20 mouse cellular contexts compared by ENCODE assay signal in genomic region chr4:105795927-105796326, GRCm38 (mm10). TPM values are rescaled to one million over a fixed set of nuclear protein-coding genes. Genes with fewer than 3 reads are reported as not detected.
A peak's percentile ranks its signal among the peaks of the same experiment; 100 is the strongest.
DNase-seq lines count a peak whose midpoint lies in the region; ATAC-seq and TF ChIP-seq lines count a peak whose summit lies in the region.
"Had no signal": no experiment of that assay in that cellular context is flagged by ENCODE, and none has a peak within 500 bp of the region (broad histone marks: within the 10 kb centered on the region; RNA-seq: fewer than 3 reads in every experiment).

No protein-coding gene starts in this region.

- H3K27ac ChIP-seq in embryonic fibroblast, embryonic 13.5 days (ENCODE audit: insufficient read depth, low read length): no peak overlapping the region
- H3K27ac ChIP-seq in midbrain, embryonic 15.5 days: no peak overlapping the region
- H3K27ac ChIP-seq: midbrain, embryonic 12.5 days had no signal

- peak; percentile 23; the same call in 1 of the 2 replicates for TF ChIP-seq CTCF in embryonic fibroblast, embryonic 13.5 days (IDR thresholded peaks at IDR 0.05; ENCODE audit: borderline replicate concordance, insufficient read depth, low read length)

- peak; percentile 9 to 64 for DNase-seq in adrenal gland, adult (ENCODE audit: inconsistent age in 2 of 2, low spot score in 1 of 2)
- no peak for DNase-seq in adrenal gland, postnatal 4 days (ENCODE audit: low spot score in 2 of 2)
- DNase-seq in kidney, adult 9 months: peak; percentile 21
- no peak for DNase-seq in kidney, adult 11 months
- peak; percentile 22 for DNase-seq in 3T3-L1 (ENCODE audit: low read depth, low spot score)
- DNase-seq in frontal cortex, postnatal 36 days (ENCODE audit: low spot score in 2 of 2): no peak
- DNase-seq: cerebellum, postnatal 14 days; gastrocnemius, postnatal 10 days; spleen, adult 18-20 months; thymus, postnatal 25 days had no signal

- peaks cover 2% of the 10 kb centered on the region; the same call in 1 of the 2 replicates for H3K4me1 ChIP-seq in embryonic fibroblast, embryonic 13.5 days (ENCODE audit: control insufficient read depth, insufficient read depth, low read length)
- H3K4me1 ChIP-seq in midbrain, embryonic 15.5 days: no peaks in the 10 kb centered on the region
- H3K4me1 ChIP-seq: midbrain, embryonic 12.5 days had no signal

- no peak overlapping the region for H3K4me3 ChIP-seq in embryonic fibroblast, embryonic 13.5 days (ENCODE audit: insufficient read depth, low read length)
- no peak overlapping the region for H3K4me3 ChIP-seq in midbrain, embryonic 15.5 days
- H3K4me3 ChIP-seq: erythroblast, embryonic 14.5 days; midbrain, embryonic 12.5 days had no signal

- no peak overlapping the region for H3K4me2 ChIP-seq in midbrain, embryonic 15.5 days
- H3K4me2 ChIP-seq: midbrain, embryonic 12.5 days had no signal

- no peaks in the 10 kb centered on the region for H3K27me3 ChIP-seq in midbrain, embryonic 15.5 days (replicated peaks)
- H3K27me3 ChIP-seq: midbrain, embryonic 12.5 days had no signal

- no peak for TF ChIP-seq POLR2A in embryonic fibroblast, embryonic 13.5 days (IDR thresholded peaks at IDR 0.05; ENCODE audit: low read depth, low read length)

- H3K9me3 ChIP-seq in midbrain, embryonic 15.5 days: no peaks in the 10 kb centered on the region

- WGBS in midbrain, embryonic 15.5 days: 97% methylated on average over 1 of the region's 1 CpGs

- no peaks in the 10 kb centered on the region for H3K36me3 ChIP-seq in midbrain, embryonic 15.5 days (replicated peaks)
- H3K36me3 ChIP-seq: midbrain, embryonic 12.5 days had no signal

- H3K9ac ChIP-seq in midbrain, embryonic 15.5 days: no peak overlapping the region
- H3K9ac ChIP-seq: midbrain, embryonic 12.5 days had no signal

- ATAC-seq in midbrain, embryonic 15.5 days (replicated peaks): no peak
- ATAC-seq: forebrain, embryonic 16.5 days had no signal

RNA-seq across cellular contexts. Expression of gene Gm12728, which starts 6.3 kb away (rescaled TPM):
- not detected for total RNA-seq in adrenal gland, postnatal 4 days (2021)
- polyA plus RNA-seq in embryonic fibroblast, embryonic 13.5 days (2011; ENCODE audit: insufficient read length, low read depth, missing spikeins): 2.6 and 6.9 TPM in 2 replicates
- polyA plus RNA-seq in midbrain, embryonic 15.5 days (2015; fragmentation: Nextera tagmentation; extraction: Ambion mirVana): not detected in 2 replicates
- total RNA-seq: CH12.LX; gastrocnemius, postnatal 10 days; heart, postnatal 36 days had no signal
- polyA plus RNA-seq: erythroblast, embryonic 14.5 days; forebrain, embryonic 16.5 days; limb, embryonic 14.5 days; lung, embryonic 16.5 days; midbrain, embryonic 12.5 days; stomach, embryonic 16.5 days had no signal

Comparison
In these comparisons a context has a peak if more than half of its experiments do, and no peak if none do; other contexts are left out.
1. DNase-seq: peak in adrenal gland, adult (2 of 2), kidney, adult 9 months (single experiment) and 3T3-L1 (single experiment); none in adrenal gland, postnatal 4 days (0 of 2), kidney, adult 11 months (single experiment) and frontal cortex, postnatal 36 days (0 of 2).